Mouse (Mus musculus) adipocyte (in vitro differentiated cells): ENCODE measurements around the gene Pfn4.
"Not testable (repeated sequence)": the region's sequence is repeated elsewhere in the genome, so short reads cannot be mapped to it uniquely, and the experiment has no call there.

Source experiments
- DNase-seq: peaks from one replicate; pipeline ENCODE4 v3.0.0-alpha.2; 2016; ENCODE audit warnings: low spot score

The Pfn4 gene

GRCm38 (mm10) chr12:4784466-4784865 is 15.6 kb downstream of the Pfn4 start:
- DNase-seq = no peak

- DNase-seq = not testable (repeated sequence)
Observed at GRCm38 (mm10) chr12:4788128-4788527, 19.3 kb downstream of the Pfn4 start.

- DNase-seq = no peak
Observed at GRCm38 (mm10) chr12:4793718-4794117, 24.9 kb downstream of the Pfn4 start.

GRCm38 (mm10) chr12:4797471-4797870 is 28.6 kb downstream of the Pfn4 start:
- DNase-seq = not testable (repeated sequence)

- DNase-seq = no peak
Observed at GRCm38 (mm10) chr12:4811036-4811435, 42.2 kb downstream of the Pfn4 start.

- no peak for DNase-seq
Observed at GRCm38 (mm10) chr12:4811705-4812104, 42.9 kb downstream of the Pfn4 start.

- peak; percentile 44 for DNase-seq
Observed at GRCm38 (mm10) chr12:4813636-4814035, 44.8 kb downstream of the Pfn4 start.

- DNase-seq = no peak
Observed at GRCm38 (mm10) chr12:4816680-4817360, 48.0 kb downstream of the Pfn4 start.

GRCm38 (mm10) chr12:4817361-4818101 is 48.7 kb downstream of the Pfn4 start, which contains the start of gene Sf3b6:
TSS of gene Sf3b6 (plus strand) at chr12:4817544.
- DNase-seq = peak; percentile 99

GRCm38 (mm10) chr12:4827256-4827655 is 58.4 kb downstream of the Pfn4 start:
- DNase-seq = no peak
